Mouse (Mus musculus) forebrain, postnatal 0 days (tissue): Measurements from ENCODE around the gene Atp6v1c2. TPM values are rescaled to one million over a fixed set of nuclear protein-coding genes. Genes with fewer than 3 reads are reported as not detected.

Source experiments
- ATAC-seq: fragments of 200-750 bp; cut with Nextera tagmentation; 2 replicates; pipeline ENCODE4 v1.8.0; 2017; ENCODE audit warnings: mild to moderate bottlenecking, moderate library complexity
- DNase-seq: peaks from one replicate; pipeline ENCODE4 v3.0.0-alpha.2; 2015
- H3K27ac ChIP-seq: fragments of 300-500 bp; sonication (generic); 2 replicates; pipeline ENCODE4 v1.5.1; 2014; ENCODE audit warnings: low read depth, mild to moderate bottlenecking, antibody characterized with exemption, low read length, moderate library complexity, mixed read lengths
- H3K27me3 ChIP-seq: fragments of 300-500 bp; sonication (generic); 2 replicates; pipeline ENCODE4 v1.6.1; 2014; ENCODE audit warnings: mild to moderate bottlenecking, low read length, mixed read lengths; ENCODE audit not compliant: insufficient read depth
- H3K36me3 ChIP-seq: fragments of 300-500 bp; sonication (generic); 2 replicates; pipeline ENCODE4 v1.6.1; 2014; ENCODE audit warnings: mild to moderate bottlenecking, moderate library complexity; ENCODE audit not compliant: insufficient read depth
- H3K4me1 ChIP-seq: fragments of 300-500 bp; sonication (generic); 2 replicates; pipeline ENCODE4 v1.6.1; 2014; ENCODE audit warnings: antibody characterized with exemption; ENCODE audit not compliant: insufficient read depth
- H3K4me2 ChIP-seq: fragments of 300-500 bp; sonication (generic); 2 replicates; pipeline ENCODE4 v1.6.1; 2014; ENCODE audit warnings: low read depth, mild to moderate bottlenecking, moderate library complexity
- H3K4me3 ChIP-seq: fragments of 300-500 bp; sonication (generic); 2 replicates; pipeline ENCODE4 v1.5.1; 2014; ENCODE audit warnings: low read depth, low read length, mixed read lengths
- H3K9ac ChIP-seq: fragments of 300-500 bp; sonication (generic); 2 replicates; pipeline ENCODE4 v1.6.1; 2014; ENCODE audit warnings: mild to moderate bottlenecking
- H3K9me3 ChIP-seq: fragments of 300-500 bp; sonication (generic); 2 replicates; pipeline ENCODE4 v1.6.1; 2016; ENCODE audit warnings: low read length
- CTCF ChIP-seq: sonication (generic); IDR thresholded peaks from 2 replicates; pipeline ENCODE4 v1.5.1; 2016; ENCODE audit warnings: antibody characterized with exemption, control low read depth, low read depth
- WGBS: fragments of 180-500 bp; shearing (Covaris S2); extraction: QIAGEN DNeasy Blood & Tissue Kit; methylation state at CpG from one replicate; pipeline ENCODE4 v1.1.7; 2014; 5-methylcytosine and 5-hydroxymethylcytosine counted together
- microRNA-seq, 2 experiments: library from miRNA; unstranded; fragments of <30 nt; microRNA quantifications; one replicate each; pipeline ENCODE4; 2016
- polyA plus RNA-seq: library from polyadenylated mRNA; unstranded; fragments of >200 nt; fragmentation: Nextera tagmentation; extraction: Ambion mirVana; gene quantifications from 2 replicates; pipeline ENCODE4 v1.2.1, GENCODE M21; 2015
- total RNA-seq: library from RNA; depleted of rRNA; stranded (reverse); fragments of >200 nt; gene quantifications from 2 replicates; pipeline ENCODE4 v1.2.3, GENCODE M21; 2014; rRNA removed

Atp6v1c2 gene
- total and polyA plus RNA-seq, 2 experiments from 2014 or later = 0.86 to 1.6 TPM

GRCm38 (mm10) chr12:17241614-17242013, 87.5 kb downstream of the Atp6v1c2 start:
- TF ChIP-seq CTCF = no peak

GRCm38 (mm10) chr12:17241016-17241415, 88.1 kb downstream of the Atp6v1c2 start:
- no peaks in the 10 kb centered on the region for H3K9me3 ChIP-seq
- H3K4me3 ChIP-seq = no peak overlapping the region
- ATAC-seq (no peak), DNase-seq (no peak)
- H3K9ac ChIP-seq = no peak overlapping the region
- H3K4me1 ChIP-seq = no peaks in the 10 kb centered on the region
- no peaks in the 10 kb centered on the region for H3K27me3 ChIP-seq
- no peak overlapping the region for H3K27ac ChIP-seq
- no peak for TF ChIP-seq CTCF
- H3K36me3 ChIP-seq = no peaks in the 10 kb centered on the region
- H3K4me2 ChIP-seq = no peak overlapping the region
- 71% methylated on average over 2 of the region's 2 CpGs for WGBS

More at GRCm38 (mm10) chr12:17241614-17242013, 87.5 kb downstream of the Atp6v1c2 start:
- DNase-seq (no peak), ATAC-seq (no peak)
- no peaks in the 10 kb centered on the region for H3K4me1 ChIP-seq
- H3K4me3 ChIP-seq = no peak overlapping the region
- H3K4me2 ChIP-seq = no peak overlapping the region
- H3K36me3 ChIP-seq = no peaks in the 10 kb centered on the region
- 87% methylated on average over 9 of the region's 9 CpGs for WGBS
- no peaks in the 10 kb centered on the region for H3K27me3 ChIP-seq
- no peak overlapping the region for H3K27ac ChIP-seq
- H3K9me3 ChIP-seq = no peaks in the 10 kb centered on the region
- no peak overlapping the region for H3K9ac ChIP-seq

GRCm38 (mm10) chr12:17239428-17239688, 89.8 kb downstream of the Atp6v1c2 start:
- ATAC-seq (no peak), DNase-seq (no peak)
- Histone ChIP-seq H3K27ac (0 out of 2 replicates have a peak overlapping the region, but pooled peaks have one; percentile 10), H3K4me3 (no peak overlapping the region), H3K36me3 (no peaks in the 10 kb centered on the region), H3K4me2 (no peak overlapping the region), H3K9me3 (no peaks in the 10 kb centered on the region), H3K9ac (no peak overlapping the region), H3K27me3 (no peaks in the 10 kb centered on the region), H3K4me1 (no peaks in the 10 kb centered on the region)
- TF ChIP-seq CTCF = no peak

GRCm38 (mm10) chr12:17238588-17239427, 90.4 kb downstream of the Atp6v1c2 start:
- Histone ChIP-seq H3K4me1 (no peaks in the 10 kb centered on the region), H3K27ac (0 out of 2 replicates have a peak overlapping the region, but pooled peaks have one; percentile 10), H3K4me3 (no peak overlapping the region), H3K27me3 (no peaks in the 10 kb centered on the region), H3K4me2 (no peak overlapping the region), H3K36me3 (no peaks in the 10 kb centered on the region), H3K9me3 (no peaks in the 10 kb centered on the region), H3K9ac (no peak overlapping the region)
- ATAC-seq (peak; percentile 80), DNase-seq (no peak)
- 26% methylated on average over 12 of the region's 12 CpGs for WGBS
- no peak for TF ChIP-seq CTCF

GRCm38 (mm10) chr12:17235535-17236313, 93.4 kb downstream of the Atp6v1c2 start:
- Histone ChIP-seq H3K4me1 (no peaks in the 10 kb centered on the region), H3K9ac (no peak overlapping the region), H3K4me2 (no peak overlapping the region), H3K27me3 (no peaks in the 10 kb centered on the region), H3K27ac (no peak overlapping the region), H3K36me3 (no peaks in the 10 kb centered on the region), H3K9me3 (no peaks in the 10 kb centered on the region), H3K4me3 (no peak overlapping the region)
- TF ChIP-seq CTCF = no peak
- ATAC-seq = peak; percentile 54
- DNase-seq = no peak
- WGBS = 26% methylated on average over 11 of the region's 11 CpGs

Small RNA genes lying within 50 kb of the gene (microRNA-seq; reads per million reads assigned to microRNA genes)
- 8.9 to 11.6 reads per million in 2 experiments for gene Mir3066

Other genes starting within 250 kb of the Atp6v1c2 start
- 20.2 and 24.8 TPM in 2 replicates for gene Kcnf1, start 152.5 kb downstream of the Atp6v1c2 start, total RNA-seq
- 5.6 and 6.8 TPM in 2 replicates for gene Kcnf1, start 152.5 kb downstream of the Atp6v1c2 start, polyA plus RNA-seq
- gene Pdia6, start 62.8 kb downstream of the Atp6v1c2 start, total RNA-seq = 152 and 182 TPM in 2 replicates
- gene Pdia6, start 62.8 kb downstream of the Atp6v1c2 start, polyA plus RNA-seq = 223 and 247 TPM in 2 replicates
- 11.6 and 13.9 TPM in 2 replicates for gene Nol10, start 19.1 kb upstream of the Atp6v1c2 start, total RNA-seq
- gene Nol10, start 19.1 kb upstream of the Atp6v1c2 start, polyA plus RNA-seq = 9.1 and 13.2 TPM in 2 replicates
- 271 and 293 TPM in 2 replicates for gene Odc1, start 215.4 kb upstream of the Atp6v1c2 start, total RNA-seq
- 146 and 166 TPM in 2 replicates for gene Odc1, start 215.4 kb upstream of the Atp6v1c2 start, polyA plus RNA-seq